Mouse (Mus musculus) limb, embryonic 12.5 days (tissue): ENCODE results near the gene Gm17509. TPM values are rescaled to one million over a fixed set of nuclear protein-coding genes. Genes with fewer than 3 reads are reported as not detected.

Experiments
- ATAC-seq: fragments of 200-750 bp; cut with Nextera tagmentation; 2 replicates; pipeline ENCODE4 v1.8.0; 2017; ENCODE audit warnings: low read depth, moderate TSS enrichment; ENCODE audit not compliant: insufficient number of reproducible peaks, insufficient read depth, low FRiP score, low TSS enrichment
- H3K27ac ChIP-seq: fragments of 300-500 bp; sonication (generic); 2 replicates; pipeline ENCODE4 v1.5.1; 2016; ENCODE audit warnings: mild to moderate bottlenecking, moderate library complexity
- H3K27me3 ChIP-seq: fragments of 300-500 bp; sonication (generic); 2 replicates; pipeline ENCODE4 v1.6.1; 2016; ENCODE audit warnings: mild to moderate bottlenecking, moderate library complexity
- H3K36me3 ChIP-seq: fragments of 300-500 bp; sonication (generic); 2 replicates; pipeline ENCODE4 v1.6.1; 2016; ENCODE audit warnings: mild to moderate bottlenecking, moderate library complexity
- H3K4me1 ChIP-seq: fragments of 300-500 bp; sonication (generic); replicated peaks from 2 replicates; pipeline ENCODE4 v1.6.1; 2016
- H3K4me2 ChIP-seq: fragments of 300-500 bp; sonication (generic); 2 replicates; pipeline ENCODE4 v1.6.1; 2016; ENCODE audit warnings: mild to moderate bottlenecking, moderate library complexity
- H3K4me3 ChIP-seq: fragments of 300-500 bp; sonication (generic); replicated peaks from 2 replicates; pipeline ENCODE4 v1.5.1; 2016; ENCODE audit warnings: mild to moderate bottlenecking
- H3K9ac ChIP-seq: fragments of 300-500 bp; sonication (generic); replicated peaks from 2 replicates; pipeline ENCODE4 v1.6.1; 2016; ENCODE audit warnings: mild to moderate bottlenecking, moderate library complexity
- H3K9me3 ChIP-seq: fragments of 300-500 bp; sonication (generic); 2 replicates; pipeline ENCODE4 v1.6.1; 2016; ENCODE audit warnings: mild to moderate bottlenecking, moderate library complexity
- WGBS: fragments of 180-500 bp; shearing (Covaris S2); methylation state at CpG from one replicate; pipeline ENCODE4 v1.1.7; 2016; 5-methylcytosine and 5-hydroxymethylcytosine counted together
- polyA plus RNA-seq: library from polyadenylated mRNA; unstranded; fragments of >200 nt; fragmentation: Nextera tagmentation; extraction: Ambion mirVana; gene quantifications from 2 replicates; pipeline ENCODE4 v1.2.1, GENCODE M21; 2016

Gene Gm17509
- polyA plus RNA-seq, 1 experiment from 2014 or later = 0.36 TPM

DNA sequence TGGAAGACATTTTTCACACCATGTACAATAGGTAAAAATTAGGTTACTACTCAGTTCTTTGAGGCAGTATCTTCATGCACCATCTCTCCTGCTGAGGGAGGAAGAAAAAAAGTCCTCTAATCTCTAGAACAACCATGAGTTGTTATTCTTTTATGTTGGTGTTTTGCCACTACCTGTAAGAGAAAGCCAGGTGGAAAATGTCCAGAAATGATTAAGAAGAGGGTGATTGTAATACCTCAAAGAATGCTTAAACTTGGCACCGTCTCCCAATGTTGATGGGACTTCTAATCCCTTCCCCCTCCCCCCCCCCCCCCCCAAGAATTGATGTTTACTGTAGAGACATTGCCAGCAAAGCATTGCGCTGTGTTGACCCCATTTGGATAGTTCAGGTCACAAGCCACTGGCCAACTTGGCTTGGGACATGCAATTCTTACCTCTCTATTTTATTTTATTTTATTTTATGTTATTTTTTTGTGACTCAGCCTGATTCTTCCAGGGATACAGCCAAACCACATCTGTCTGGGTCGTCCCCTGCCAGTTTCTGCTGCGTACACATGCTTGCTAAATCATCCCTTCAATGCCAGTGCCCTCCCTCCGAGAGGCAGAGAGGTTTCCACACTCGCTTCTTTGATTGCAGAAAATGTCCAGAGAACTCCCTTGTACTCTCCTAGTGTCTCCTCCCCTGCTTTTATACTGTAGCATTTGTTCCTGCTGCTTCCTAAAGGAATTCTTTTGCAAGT lies 9.7 kb upstream of the Gm17509 start:
- no peak overlapping the region for H3K27ac ChIP-seq
- no peak overlapping the region for H3K4me2 ChIP-seq
- peaks cover 16% of the 10 kb centered on the region for H3K4me1 ChIP-seq
- no peak overlapping the region for H3K9ac ChIP-seq
- H3K9me3 ChIP-seq = no peaks in the 10 kb centered on the region
- no peak overlapping the region for H3K4me3 ChIP-seq
- no peak for ATAC-seq
- H3K36me3 ChIP-seq = no peaks in the 10 kb centered on the region
- 85% methylated on average over 6 of the region's 6 CpGs for WGBS
- no peaks in the 10 kb centered on the region for H3K27me3 ChIP-seq

DNA sequence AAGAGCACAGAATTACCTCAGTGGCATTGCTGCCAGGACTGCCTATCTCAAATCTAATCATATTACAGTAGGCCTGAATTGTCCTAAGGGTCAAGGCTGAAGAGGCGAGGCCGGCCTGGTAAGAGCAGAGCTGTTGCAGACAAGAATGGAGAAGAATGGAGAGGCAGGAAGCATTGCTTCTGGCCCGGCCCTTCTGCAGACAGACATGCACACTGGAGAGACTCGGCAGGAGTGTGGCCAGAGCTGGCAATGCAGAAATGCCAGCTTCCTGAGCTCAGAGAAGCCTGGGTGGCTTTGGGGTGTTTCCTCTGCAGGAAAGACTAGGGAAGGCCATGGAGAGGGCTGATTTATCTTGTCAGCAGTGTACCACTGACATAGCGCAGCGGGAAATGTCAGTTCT lies 4.7 kb upstream of the Gm17509 start:
- H3K4me1 ChIP-seq = peaks cover 15% of the 10 kb centered on the region; the same call in 1 of the 2 replicates
- WGBS = 80% methylated on average over 6 of the region's 6 CpGs
- no peaks in the 10 kb centered on the region; the same call in 1 of the 2 replicates for H3K27me3 ChIP-seq
- H3K4me3 ChIP-seq = no peak overlapping the region
- H3K9me3 ChIP-seq = no peaks in the 10 kb centered on the region
- no peak for ATAC-seq
- no peak overlapping the region for H3K9ac ChIP-seq
- H3K4me2 ChIP-seq = no peak overlapping the region
- no peaks in the 10 kb centered on the region for H3K36me3 ChIP-seq
- no peak overlapping the region for H3K27ac ChIP-seq

DNA sequence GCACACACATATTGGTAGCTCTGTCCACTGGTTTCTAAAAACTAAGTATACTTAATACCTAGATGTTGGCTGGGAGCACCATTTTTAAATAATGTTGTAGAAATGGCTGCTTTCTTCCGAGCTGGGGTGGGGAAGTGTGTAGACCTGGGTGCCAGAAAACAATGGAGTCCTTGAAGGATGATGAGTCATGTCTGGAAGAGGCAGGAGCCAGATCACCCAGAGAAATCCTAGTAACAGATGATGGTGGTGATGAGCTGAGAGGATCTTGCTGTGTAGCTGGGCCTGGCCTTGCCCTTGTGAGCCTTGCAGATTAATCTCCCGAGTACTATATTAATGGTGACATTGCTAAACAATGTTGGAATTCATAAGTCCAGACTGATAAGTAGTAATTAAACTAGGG lies 4.0 kb upstream of the Gm17509 start:
- WGBS = 90% methylated on average over 2 of the region's 2 CpGs
- H3K9ac ChIP-seq = no peak overlapping the region
- no peak for ATAC-seq
- H3K4me3 ChIP-seq = no peak overlapping the region
- peaks cover 20% of the 10 kb centered on the region for H3K4me1 ChIP-seq
- no peak overlapping the region for H3K27ac ChIP-seq
- H3K27me3 ChIP-seq = no peaks in the 10 kb centered on the region; the same call in 1 of the 2 replicates
- no peaks in the 10 kb centered on the region for H3K36me3 ChIP-seq
- no peak overlapping the region for H3K4me2 ChIP-seq
- no peaks in the 10 kb centered on the region for H3K9me3 ChIP-seq

- H3K4me1 ChIP-seq = peaks cover 23% of the 10 kb centered on the region
- WGBS = 48% methylated on average over 5 of the region's 5 CpGs
- no peak overlapping the region for H3K4me3 ChIP-seq
- no peak overlapping the region for H3K27ac ChIP-seq
- H3K9ac ChIP-seq = no peak overlapping the region
- ATAC-seq = no peak
- no peak overlapping the region for H3K4me2 ChIP-seq
- H3K27me3 ChIP-seq = no peaks in the 10 kb centered on the region; the same call in 1 of the 2 replicates
- H3K9me3 ChIP-seq = no peaks in the 10 kb centered on the region
- H3K36me3 ChIP-seq = no peaks in the 10 kb centered on the region
Observed at GRCm38 (mm10) chr13:117223125-117223524, 2.2 kb upstream of the Gm17509 start.

DNA sequence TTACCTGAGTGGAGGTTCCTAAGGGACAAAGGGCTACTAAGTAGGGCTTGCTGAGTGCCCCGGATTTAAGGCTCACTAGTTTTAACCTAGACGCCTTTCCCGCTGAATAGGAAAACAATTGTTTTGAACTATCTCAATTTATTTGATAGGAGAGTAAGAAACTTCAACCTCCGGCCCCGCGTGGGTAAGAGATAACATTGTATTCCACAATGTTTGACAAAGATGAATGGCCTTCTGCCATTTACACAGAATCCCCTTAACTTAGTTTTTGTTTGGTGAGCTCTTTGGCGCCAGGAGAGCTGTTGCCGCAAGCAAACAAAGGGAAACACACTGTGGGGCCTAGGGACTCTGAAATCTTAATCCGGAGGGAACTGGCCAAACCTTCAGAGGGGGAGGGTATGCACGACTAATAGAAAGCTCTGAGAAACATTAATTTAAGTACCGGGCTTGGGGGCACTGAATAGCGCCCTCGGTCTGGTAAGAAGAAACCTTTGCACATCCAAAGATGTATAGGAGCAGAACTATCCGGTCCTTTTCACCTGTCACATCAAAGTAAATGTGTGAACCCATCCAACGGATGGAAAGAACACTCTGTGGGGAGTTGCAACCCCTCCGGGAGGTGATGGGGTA lies 889 bp downstream of the Gm17509 start:
- H3K9ac ChIP-seq = peak overlapping the region; percentile 78
- no peaks in the 10 kb centered on the region; the same call in 1 of the 2 replicates for H3K27me3 ChIP-seq
- ATAC-seq = peak; percentile 34
- no peaks in the 10 kb centered on the region for H3K9me3 ChIP-seq
- H3K4me2 ChIP-seq = peak overlapping the region; percentile 83
- peak overlapping the region; percentile 75 for H3K4me3 ChIP-seq
- 0 out of 2 replicates have a peak overlapping the region, but pooled peaks have one; percentile 45 for H3K27ac ChIP-seq
- H3K36me3 ChIP-seq = no peaks in the 10 kb centered on the region
- peaks cover 40% of the 10 kb centered on the region for H3K4me1 ChIP-seq
- 9% methylated on average over 16 of the region's 16 CpGs for WGBS

- Histone ChIP-seq H3K4me1 (peaks cover 40% of the 10 kb centered on the region), H3K4me3 (no peak overlapping the region), H3K27me3 (no peaks in the 10 kb centered on the region; the same call in 1 of the 2 replicates), H3K9me3 (no peaks in the 10 kb centered on the region), H3K9ac (no peak overlapping the region), H3K27ac (no peak overlapping the region), H3K4me2 (no peak overlapping the region), H3K36me3 (no peaks in the 10 kb centered on the region)
- 70% methylated on average over 2 of the region's 2 CpGs for WGBS
- no peak for ATAC-seq
Observed at GRCm38 (mm10) chr13:117218092-117218491, 2.8 kb downstream of the Gm17509 start.

- Histone ChIP-seq H3K4me1 (peaks cover 40% of the 10 kb centered on the region), H3K36me3 (no peaks in the 10 kb centered on the region), H3K9me3 (no peaks in the 10 kb centered on the region), H3K4me3 (no peak overlapping the region), H3K27me3 (no peaks in the 10 kb centered on the region; the same call in 1 of the 2 replicates), H3K27ac (no peak overlapping the region), H3K9ac (no peak overlapping the region), H3K4me2 (no peak overlapping the region)
- ATAC-seq = no peak
- WGBS = 27% methylated on average over 11 of the region's 11 CpGs
Observed at GRCm38 (mm10) chr13:117217621-117218020, 3.3 kb downstream of the Gm17509 start.

DNA sequence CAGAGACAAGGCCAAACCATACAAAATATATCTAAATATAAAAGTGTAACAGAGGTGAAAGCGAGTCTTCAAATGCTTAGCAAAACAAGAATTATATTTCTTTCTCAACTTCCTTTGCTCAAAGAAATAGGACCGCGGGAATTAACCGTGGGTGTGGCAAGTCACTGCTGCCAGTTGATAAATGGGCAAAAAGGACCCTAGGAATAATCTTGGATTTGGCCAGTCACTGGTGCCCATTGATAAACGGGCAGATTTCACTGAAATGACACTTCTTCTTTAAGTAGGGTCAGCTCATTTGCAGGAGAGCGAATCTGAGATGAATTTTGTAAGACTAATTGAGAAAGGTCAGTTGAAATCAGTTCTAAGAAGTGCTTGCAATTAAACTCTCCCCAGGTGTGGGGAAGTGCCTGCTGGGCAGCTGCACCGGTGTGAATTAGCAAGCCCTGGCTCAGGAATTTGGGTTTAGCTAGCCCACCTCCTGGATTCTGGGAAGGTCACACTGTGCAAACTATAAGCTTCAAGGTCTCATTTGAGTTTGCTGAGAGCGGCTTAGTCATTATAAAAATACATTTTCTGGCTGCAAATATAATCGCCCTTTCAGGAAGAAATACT lies 4.0 kb downstream of the Gm17509 start:
- H3K27ac ChIP-seq = no peak overlapping the region
- H3K4me1 ChIP-seq = peaks cover 33% of the 10 kb centered on the region

DNA sequence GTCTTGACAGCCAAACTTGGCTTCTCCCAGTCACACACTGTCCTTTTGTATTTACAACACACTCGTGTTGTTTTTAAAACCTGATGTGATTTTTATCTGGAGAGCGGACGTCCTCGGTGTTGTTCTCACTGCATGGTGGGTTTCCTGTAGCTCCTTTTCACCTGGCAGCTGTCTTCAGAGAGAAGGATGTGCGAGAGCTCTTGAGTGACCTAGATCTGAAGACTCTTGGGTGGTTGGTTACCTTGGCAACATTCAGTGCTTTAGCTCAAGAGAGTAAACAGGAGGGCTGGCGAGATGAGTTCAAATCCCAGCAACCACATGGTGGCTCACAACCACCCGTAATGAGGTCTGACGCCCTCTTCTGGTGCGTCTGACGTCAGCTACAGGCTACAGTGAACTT lies 4.7 kb downstream of the Gm17509 start:
- no peak overlapping the region for H3K9ac ChIP-seq
- H3K27ac ChIP-seq = no peak overlapping the region
- H3K9me3 ChIP-seq = no peaks in the 10 kb centered on the region
- no peak overlapping the region for H3K4me2 ChIP-seq
- H3K36me3 ChIP-seq = no peaks in the 10 kb centered on the region
- H3K27me3 ChIP-seq = no peaks in the 10 kb centered on the region
- H3K4me1 ChIP-seq = peaks cover 26% of the 10 kb centered on the region
- ATAC-seq = no peak
- H3K4me3 ChIP-seq = no peak overlapping the region
- 25% methylated on average over 10 of the region's 10 CpGs for WGBS

More for the DNA sequence above, 4.0 kb downstream of the Gm17509 start:
- ATAC-seq = no peak
- H3K4me2 ChIP-seq = no peak overlapping the region
- no peaks in the 10 kb centered on the region for H3K9me3 ChIP-seq
- no peak overlapping the region for H3K9ac ChIP-seq
- H3K4me3 ChIP-seq = no peak overlapping the region
- H3K27me3 ChIP-seq = no peaks in the 10 kb centered on the region
- H3K36me3 ChIP-seq = no peaks in the 10 kb centered on the region
- WGBS = 13% methylated on average over 9 of the region's 9 CpGs

- Histone ChIP-seq H3K4me1 (peaks cover 26% of the 10 kb centered on the region), H3K4me2 (no peak overlapping the region), H3K36me3 (no peaks in the 10 kb centered on the region), H3K4me3 (no peak overlapping the region), H3K27ac (no peak overlapping the region), H3K9ac (no peak overlapping the region), H3K9me3 (no peaks in the 10 kb centered on the region), H3K27me3 (no peaks in the 10 kb centered on the region)
- WGBS = 14% methylated on average over 10 of the region's 10 CpGs
- ATAC-seq = no peak
Observed at GRCm38 (mm10) chr13:117215481-117215880, 5.4 kb downstream of the Gm17509 start.

- Histone ChIP-seq H3K4me2 (no peak overlapping the region), H3K27me3 (no peaks in the 10 kb centered on the region), H3K9me3 (no peaks in the 10 kb centered on the region), H3K27ac (no peak overlapping the region), H3K36me3 (no peaks in the 10 kb centered on the region), H3K4me1 (peaks cover 8% of the 10 kb centered on the region; the same call in 1 of the 2 replicates), H3K9ac (no peak overlapping the region), H3K4me3 (no peak overlapping the region)
- ATAC-seq = no peak
- 75% methylated on average over 11 of the region's 11 CpGs for WGBS
Observed at GRCm38 (mm10) chr13:117211386-117211875, 9.4 kb downstream of the Gm17509 start.
